Mouse (Mus musculus): ENCODE data around the gene Tctn3.
"Not testable (repeated sequence)": the region's sequence is repeated elsewhere in the genome, so short reads cannot be mapped to it uniquely, and the experiment has no call there.

Gene Tctn3

DNA sequence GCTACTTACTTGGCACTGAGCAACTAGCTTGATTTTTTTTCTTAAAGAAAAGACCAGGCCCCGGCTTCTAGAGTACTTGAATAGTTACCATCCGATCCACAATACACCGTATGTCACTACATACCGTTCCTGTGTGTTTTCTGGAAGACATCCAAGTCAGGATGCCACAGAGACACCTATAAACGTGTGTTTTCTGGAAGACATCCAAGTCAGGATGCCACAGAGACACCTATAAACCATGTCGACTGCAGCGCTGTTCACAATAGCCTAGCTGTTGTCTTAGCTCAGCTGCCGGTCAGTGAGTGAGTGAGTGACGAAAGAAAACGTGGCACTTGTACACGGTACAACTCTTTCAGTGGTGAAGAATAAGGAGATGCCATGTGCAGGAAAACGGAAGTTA, 13.9 kb upstream of the Tctn3 start:
- DNase-seq (ENCODE audit: low read depth, low spot score): no peak

DNA sequence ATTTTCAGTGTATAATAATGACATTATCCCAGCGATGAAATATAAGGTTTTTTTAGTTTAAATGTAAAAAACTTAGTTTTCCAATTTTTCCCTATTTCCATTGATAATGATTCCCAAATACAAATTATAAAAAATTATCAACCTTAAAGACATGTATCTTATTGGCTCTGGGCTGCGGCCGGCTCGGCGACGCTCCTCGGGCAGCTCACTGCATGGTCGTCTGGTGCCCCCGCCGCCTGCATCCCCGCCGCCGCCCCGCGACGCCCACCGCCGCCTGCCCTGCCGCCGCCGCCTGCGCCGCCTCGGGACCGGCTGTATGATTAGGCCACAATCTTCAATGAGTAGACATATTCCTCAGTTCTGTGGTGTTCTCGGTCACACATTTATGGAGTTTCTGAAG, 9.6 kb upstream of the Tctn3 start:
- DNase-seq (ENCODE audit: low read depth, low spot score): not testable (repeated sequence)

DNA sequence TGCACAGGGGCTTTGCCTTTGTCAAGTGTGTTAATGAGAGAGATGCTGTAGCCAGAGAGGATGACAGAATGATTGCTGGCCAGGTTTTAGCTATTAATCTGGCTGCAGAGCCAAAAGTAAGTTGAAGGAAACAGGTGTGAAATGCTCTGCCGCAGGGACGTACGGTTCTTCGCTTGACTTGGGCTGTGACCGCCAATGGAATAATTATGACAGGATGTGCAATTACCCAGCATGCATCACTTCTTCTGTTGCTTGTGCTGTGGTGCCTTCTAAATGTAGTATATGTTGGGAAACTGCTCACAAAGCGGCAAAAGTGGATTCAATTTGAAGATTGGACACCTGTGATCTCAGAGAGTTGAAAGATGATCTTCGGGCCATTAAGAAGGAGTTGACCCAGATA, 4.0 kb upstream of the Tctn3 start:
- DNase-seq (ENCODE audit: low read depth, low spot score): no peak

GRCm38 (mm10) chr19:40614811-40615210, 2.8 kb upstream of the Tctn3 start:
- DNase-seq (ENCODE audit: low read depth, low spot score): no peak

- no peak for DNase-seq (ENCODE audit: low read depth, low spot score)
These were observed 4.4 kb downstream of the Tctn3 start for GRCm38 (mm10) chr19:40607676-40608075.

DNA sequence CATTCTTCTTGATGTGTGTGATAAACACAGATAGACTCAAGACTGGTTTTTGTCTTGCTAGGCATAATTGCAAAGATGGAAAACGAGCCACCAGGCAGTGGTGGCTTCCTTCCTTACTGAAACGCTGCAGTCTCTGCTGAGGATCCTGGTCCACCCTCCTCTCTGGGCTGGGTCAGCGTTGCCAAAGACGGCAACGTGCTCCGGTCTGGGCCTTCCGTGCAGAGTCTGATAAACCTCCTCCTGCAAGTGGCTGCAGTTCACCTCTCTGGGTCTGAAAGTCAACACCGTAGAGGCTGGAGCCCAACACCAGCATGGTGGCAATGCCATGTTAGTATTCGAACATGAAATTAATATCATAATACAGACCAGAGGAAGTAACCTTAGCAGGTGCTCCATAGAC, 6.8 kb downstream of the Tctn3 start:
- no peak for DNase-seq (ENCODE audit: low read depth, low spot score)

- DNase-seq (ENCODE audit: low read depth, low spot score): no peak
These were observed 10.2 kb downstream of the Tctn3 start for GRCm38 (mm10) chr19:40601870-40602269.

DNA sequence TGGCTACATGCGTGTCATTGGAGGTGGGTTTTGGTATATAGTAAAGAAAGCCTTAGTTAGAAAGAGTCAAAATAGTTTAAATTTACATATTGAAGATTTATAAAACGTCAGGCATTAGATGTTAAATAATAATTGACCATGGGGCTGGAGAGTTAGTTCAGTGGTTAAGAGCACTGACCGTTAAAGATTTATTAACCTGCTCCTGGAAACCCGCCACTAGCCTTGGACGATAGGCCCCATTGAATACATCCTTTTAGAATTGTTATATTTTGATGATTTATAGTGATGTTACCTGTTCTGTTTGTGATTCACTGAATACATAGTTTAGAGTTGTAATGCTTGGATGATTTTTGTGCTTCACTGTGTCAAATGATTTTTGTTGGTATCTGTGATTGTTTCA, 11.2 kb downstream of the Tctn3 start:
- DNase-seq (ENCODE audit: low read depth, low spot score): not testable (repeated sequence)

DNA sequence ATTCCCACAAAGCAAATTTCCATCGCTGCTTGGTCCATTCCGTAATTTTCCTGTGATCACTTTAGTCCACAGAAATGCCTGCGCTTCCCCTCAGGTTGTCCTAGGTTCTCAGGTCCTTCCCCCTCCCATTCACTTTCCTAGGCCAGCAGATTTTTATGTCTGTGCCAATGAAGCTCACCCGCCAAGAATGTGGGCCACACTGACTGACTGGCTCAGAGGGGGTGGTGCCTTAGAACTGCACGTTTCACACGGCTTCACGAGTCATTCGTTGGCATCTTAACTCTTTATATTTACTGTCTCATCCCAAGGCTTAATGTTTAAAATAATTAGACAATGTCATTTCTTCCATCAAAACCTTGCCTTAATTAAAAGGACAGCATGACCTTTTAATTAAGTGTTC, 16.2 kb downstream of the Tctn3 start:
- DNase-seq (ENCODE audit: low read depth, low spot score): no peak

DNA sequence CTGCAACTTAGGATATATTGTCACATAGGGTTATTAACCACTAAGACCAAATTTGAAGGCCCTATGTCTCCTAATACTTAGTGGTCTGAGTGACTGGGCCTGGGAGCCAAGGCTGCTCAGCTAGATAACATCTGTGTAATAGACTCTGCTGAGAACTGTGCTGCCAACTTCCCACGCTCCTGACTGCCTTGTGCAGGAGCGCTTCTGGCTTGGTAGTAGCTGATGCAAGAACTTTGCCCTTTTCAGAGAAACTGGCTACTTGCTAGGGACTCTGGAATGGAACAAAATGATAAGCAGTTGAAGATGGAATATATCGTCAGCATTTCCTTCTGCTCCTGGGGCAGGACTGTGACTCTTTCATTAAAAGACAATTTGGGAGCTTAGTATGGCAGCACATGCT, 16.8 kb downstream of the Tctn3 start:
- no peak for DNase-seq (ENCODE audit: low read depth, low spot score)

DNA sequence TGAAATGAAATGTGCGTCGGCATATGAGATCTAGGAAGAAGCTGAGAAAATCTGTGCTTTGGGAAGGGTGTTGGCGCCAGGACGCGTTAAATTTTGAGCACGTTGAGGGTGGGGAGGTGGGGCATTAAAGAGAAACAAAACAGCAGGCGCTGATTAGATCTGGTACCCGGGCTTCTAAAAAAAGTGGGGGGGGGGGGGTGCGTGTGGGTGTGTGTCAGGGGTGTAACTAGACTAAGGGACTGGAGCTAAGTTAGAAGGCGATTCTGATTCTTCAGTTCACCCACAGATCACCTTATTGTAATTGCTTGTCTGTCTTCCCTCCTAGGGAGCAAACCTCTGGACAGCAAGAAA, 22.5 kb downstream of the Tctn3 start:
- DNase-seq (ENCODE audit: low read depth, low spot score): no peak

DNA sequence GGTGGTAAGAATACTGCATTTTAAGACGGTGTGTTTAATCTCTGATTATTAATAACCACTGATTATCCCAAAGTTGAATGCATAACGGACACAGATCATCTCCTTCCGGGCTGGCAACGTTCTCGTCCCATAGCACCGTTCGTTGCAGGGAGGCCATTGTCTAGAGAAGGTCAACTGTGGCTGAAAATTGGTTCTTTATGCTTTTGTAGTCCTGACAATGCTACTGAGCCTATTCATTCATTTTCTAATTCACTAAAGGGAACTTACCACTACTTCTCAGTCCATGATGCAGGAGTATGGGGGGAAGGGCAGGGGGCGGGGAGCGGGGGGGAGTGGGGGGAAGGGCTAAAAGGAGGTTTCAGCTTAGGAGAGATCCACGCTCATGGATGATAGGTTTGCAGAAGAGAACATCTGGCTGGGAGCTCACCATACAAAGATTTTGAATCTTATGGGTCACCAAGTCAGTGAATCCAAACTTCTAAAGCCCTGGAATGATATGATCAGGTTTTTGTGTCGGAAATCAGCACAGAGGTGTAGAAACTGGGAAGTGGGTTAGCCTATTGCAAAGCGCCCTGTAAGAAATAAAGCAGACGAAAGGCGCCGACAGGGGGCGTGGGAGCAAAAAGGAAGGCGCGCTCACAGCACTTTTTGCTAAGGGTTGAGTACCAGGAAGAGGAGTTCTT, 23.0 kb downstream of the Tctn3 start:
- DNase-seq (ENCODE audit: low read depth, low spot score): peak; percentile 81

GRCm38 (mm10) chr19:40588293-40588654, 23.8 kb downstream of the Tctn3 start, which contains the start of gene Aldh18a1:
Aldh18a1 (minus strand) TSS chr19:40588463.
- DNase-seq (ENCODE audit: low read depth, low spot score): peak; percentile 80

- DNase-seq (ENCODE audit: low read depth, low spot score): peak; percentile 8
These were observed 24.3 kb downstream of the Tctn3 start for GRCm38 (mm10) chr19:40587491-40588292.

DNA sequence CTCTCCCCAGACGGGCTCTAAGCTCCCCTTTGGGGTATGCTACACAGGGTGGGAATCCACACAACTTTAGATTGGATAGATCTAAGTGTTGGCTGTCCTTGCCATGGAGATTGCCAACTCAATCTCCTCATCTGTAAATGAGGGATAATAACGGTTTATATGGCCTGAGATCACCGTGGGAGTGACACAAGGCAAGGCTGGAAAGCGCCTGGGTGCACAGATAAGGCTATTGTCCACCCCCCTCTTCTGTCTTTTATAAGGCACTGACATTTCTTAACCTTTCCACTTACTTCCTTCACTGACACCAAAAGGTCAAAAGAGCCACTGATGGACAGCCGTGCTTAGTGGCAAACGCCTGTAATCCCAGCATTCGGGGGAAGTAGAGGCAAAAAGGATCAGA, 25.1 kb downstream of the Tctn3 start:
- no peak for DNase-seq (ENCODE audit: low read depth, low spot score)

DNA sequence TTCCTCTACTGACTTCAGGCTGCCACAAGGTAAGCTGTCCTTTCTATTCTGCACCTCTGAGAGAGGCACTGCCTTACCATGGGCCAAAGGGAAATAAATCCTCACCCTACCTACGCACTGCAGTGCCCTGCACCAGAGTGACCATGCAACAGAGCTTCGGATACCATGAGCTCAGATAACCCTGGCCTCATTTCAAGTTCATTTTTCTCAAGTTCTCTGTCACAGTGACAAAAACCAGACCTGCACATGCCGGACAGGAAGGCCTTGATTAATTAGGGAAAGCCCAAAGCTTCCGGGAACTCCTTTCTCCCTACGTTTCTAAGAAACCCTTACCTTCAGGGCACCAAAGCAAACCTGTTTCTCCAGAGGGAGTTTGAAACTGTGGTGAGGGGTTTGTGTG, 30.4 kb downstream of the Tctn3 start:
- no peak for DNase-seq (ENCODE audit: low read depth, low spot score)

DNA sequence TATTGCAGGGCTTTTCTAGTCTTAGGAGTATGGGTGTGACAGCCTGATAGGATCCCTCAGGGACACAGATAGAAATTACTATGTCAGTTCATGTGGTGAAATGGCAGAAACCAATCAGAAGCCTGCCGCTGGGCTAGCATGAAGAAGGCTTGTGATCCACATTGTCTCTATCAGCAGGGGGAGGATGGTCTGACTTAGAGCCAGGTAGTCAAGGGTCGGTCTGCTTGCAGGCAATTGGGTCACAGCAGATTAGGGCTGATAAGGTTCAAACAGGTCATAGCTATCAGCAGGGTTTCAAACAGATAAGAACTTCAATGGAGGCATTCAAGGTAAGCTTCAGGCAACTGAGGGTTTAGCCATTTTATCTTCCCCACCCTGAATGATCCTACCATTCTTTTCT, 31.1 kb downstream of the Tctn3 start:
- no peak for DNase-seq (ENCODE audit: low read depth, low spot score)

DNA sequence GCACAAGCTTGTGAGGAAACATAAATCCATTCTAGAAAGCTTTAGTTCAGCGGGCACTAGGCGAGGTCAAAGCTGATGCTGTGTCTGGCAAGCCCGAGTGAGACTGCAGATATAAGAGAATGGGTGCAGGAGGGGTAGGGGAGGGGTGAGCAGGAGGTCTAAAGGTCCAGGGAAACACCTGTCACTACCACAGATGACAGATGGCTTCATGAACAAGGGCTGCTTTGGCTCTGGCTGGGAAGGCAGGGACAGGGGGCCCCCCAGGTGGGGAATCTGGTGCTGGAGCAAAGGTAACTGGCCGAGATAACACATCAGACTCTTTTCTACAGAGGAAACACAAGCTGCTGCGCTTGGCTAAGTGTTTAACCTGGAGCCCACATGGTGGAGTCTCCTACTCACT, 36.6 kb downstream of the Tctn3 start:
- no peak for DNase-seq (ENCODE audit: low read depth, low spot score)

GRCm38 (mm10) chr19:40570726-40571125, 41.3 kb downstream of the Tctn3 start:
- DNase-seq (ENCODE audit: low read depth, low spot score): no peak

DNA sequence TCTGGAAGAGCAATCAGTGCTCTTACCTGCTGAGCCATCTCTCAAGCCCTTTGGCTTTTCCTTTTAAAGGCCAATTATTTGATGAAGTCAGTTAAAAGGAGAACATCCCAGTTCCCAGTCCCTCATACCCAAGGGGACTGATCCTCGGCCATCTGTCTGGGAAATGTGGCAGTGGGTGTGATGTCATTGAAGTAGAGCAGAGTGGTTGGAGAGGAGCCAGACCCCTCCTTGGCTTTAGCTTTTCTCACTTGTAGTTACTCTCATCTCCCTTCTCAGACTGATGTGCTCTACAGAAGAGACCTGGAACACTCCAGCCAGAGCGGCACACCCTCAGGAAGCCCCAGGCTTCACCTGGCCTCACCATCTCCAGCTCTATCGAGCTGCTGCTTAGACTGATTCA, 44.4 kb downstream of the Tctn3 start:
- no peak for DNase-seq (ENCODE audit: low read depth, low spot score)

GRCm38 (mm10) chr19:40563880-40564645, 48.0 kb downstream of the Tctn3 start:
- no peak for DNase-seq (ENCODE audit: low read depth, low spot score)

DNA sequence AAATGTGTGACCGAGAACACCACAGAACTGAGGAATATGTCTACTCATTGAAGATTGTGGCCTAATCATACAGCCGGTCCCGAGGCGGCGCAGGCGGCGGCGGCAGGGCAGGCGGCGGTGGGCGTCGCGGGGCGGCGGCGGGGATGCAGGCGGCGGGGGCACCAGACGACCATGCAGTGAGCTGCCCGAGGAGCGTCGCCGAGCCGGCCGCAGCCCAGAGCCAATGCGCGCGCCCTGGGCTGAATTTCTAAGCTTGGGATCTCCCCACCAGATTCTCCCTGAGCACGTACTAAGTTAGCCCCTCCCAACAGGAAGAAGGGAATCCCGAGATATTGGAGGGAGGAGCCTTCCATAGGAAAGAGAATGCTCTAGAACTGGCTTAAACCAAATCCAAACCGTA, 50.5 kb downstream of the Tctn3 start:
- DNase-seq (ENCODE audit: low read depth, low spot score): not testable (repeated sequence)

DNA sequence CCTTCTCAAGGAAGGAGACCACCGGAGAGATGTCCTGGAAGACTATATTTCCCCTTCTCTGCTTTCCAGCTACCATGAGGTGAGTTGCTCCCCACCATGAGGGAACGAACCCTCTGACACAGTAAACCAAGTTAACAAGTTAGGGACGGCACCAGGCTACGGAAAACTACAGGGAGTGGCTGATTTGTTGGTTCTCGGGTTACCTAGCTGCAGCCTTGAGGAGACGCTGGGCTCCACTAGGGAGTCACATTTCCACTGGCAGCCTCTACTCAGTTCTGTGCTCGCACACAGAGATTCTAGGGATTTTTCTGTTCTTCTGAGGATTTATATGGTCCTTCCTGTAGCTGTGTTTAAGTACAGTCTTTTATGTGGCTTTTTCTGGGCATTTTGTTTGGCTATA, 56.0 kb downstream of the Tctn3 start:
- no peak for DNase-seq (ENCODE audit: low read depth, low spot score)
